Mouse (Mus musculus) forebrain, embryonic 11.5 days (tissue): ENCODE results near the gene Mob3a. TPM values are rescaled to one million over a fixed set of nuclear protein-coding genes. Genes with fewer than 3 reads are reported as not detected.

Experiments used
- ATAC-seq: fragments of 200-750 bp; cut with Nextera tagmentation; replicated peaks from 2 replicates; pipeline ENCODE4 v1.8.0; 2017; ENCODE audit warnings: moderate TSS enrichment; ENCODE audit not compliant: low FRiP score
- DNase-seq: peaks from one replicate; pipeline ENCODE4 v3.0.0-alpha.2; 2017; ENCODE audit warnings: low spot score
- H3K27ac ChIP-seq: fragments of 300-500 bp; sonication (generic); 2 replicates; pipeline ENCODE4 v1.5.1; 2014; ENCODE audit warnings: low read depth, low read length
- H3K27me3 ChIP-seq: fragments of 300-500 bp; sonication (generic); 2 replicates; pipeline ENCODE4 v1.6.1; 2014; ENCODE audit warnings: mild to moderate bottlenecking, low read length, mixed read lengths; ENCODE audit not compliant: control insufficient read depth, insufficient read depth
- H3K36me3 ChIP-seq: fragments of 300-500 bp; sonication (generic); 2 replicates; pipeline ENCODE4 v1.6.1; 2014; ENCODE audit warnings: mild to moderate bottlenecking, low read length, moderate library complexity, mixed read lengths; ENCODE audit not compliant: control insufficient read depth, insufficient read depth
- H3K4me1 ChIP-seq: fragments of 300-500 bp; sonication (generic); replicated peaks from 2 replicates; pipeline ENCODE4 v1.6.1; 2014; ENCODE audit warnings: low read length, mixed read lengths; ENCODE audit not compliant: control insufficient read depth, insufficient read depth
- H3K4me2 ChIP-seq: fragments of 300-500 bp; sonication (generic); 2 replicates; pipeline ENCODE4 v1.6.1; 2014; ENCODE audit warnings: low read depth, mild to moderate bottlenecking, low read length, moderate library complexity, mixed read lengths; ENCODE audit not compliant: severe bottlenecking
- H3K4me3 ChIP-seq: fragments of 300-500 bp; sonication (generic); 2 replicates; pipeline ENCODE4 v1.5.1; 2014; ENCODE audit warnings: low read depth, low read length
- H3K9ac ChIP-seq: fragments of 300-500 bp; sonication (generic); 2 replicates; pipeline ENCODE4 v1.6.1; 2014; ENCODE audit warnings: low read length
- H3K9me3 ChIP-seq: fragments of 300-500 bp; sonication (generic); 2 replicates; pipeline ENCODE4 v1.6.1; 2016; ENCODE audit warnings: low read length, mixed read lengths; ENCODE audit not compliant: control insufficient read depth
- WGBS: fragments of 180-500 bp; shearing (Covaris S2); extraction: QIAGEN DNeasy Blood & Tissue Kit; methylation state at CpG from one replicate; pipeline ENCODE4 v1.1.7; 2014; 5-methylcytosine and 5-hydroxymethylcytosine counted together
- polyA plus RNA-seq: library from polyadenylated mRNA; unstranded; fragments of >200 nt; fragmentation: Nextera tagmentation; extraction: Ambion mirVana; gene quantifications from 2 replicates; pipeline ENCODE4 v1.2.1, GENCODE M21; 2014

Gene Mob3a
- 57.9 and 61.1 TPM in 2 replicates for polyA plus RNA-seq

DNA sequence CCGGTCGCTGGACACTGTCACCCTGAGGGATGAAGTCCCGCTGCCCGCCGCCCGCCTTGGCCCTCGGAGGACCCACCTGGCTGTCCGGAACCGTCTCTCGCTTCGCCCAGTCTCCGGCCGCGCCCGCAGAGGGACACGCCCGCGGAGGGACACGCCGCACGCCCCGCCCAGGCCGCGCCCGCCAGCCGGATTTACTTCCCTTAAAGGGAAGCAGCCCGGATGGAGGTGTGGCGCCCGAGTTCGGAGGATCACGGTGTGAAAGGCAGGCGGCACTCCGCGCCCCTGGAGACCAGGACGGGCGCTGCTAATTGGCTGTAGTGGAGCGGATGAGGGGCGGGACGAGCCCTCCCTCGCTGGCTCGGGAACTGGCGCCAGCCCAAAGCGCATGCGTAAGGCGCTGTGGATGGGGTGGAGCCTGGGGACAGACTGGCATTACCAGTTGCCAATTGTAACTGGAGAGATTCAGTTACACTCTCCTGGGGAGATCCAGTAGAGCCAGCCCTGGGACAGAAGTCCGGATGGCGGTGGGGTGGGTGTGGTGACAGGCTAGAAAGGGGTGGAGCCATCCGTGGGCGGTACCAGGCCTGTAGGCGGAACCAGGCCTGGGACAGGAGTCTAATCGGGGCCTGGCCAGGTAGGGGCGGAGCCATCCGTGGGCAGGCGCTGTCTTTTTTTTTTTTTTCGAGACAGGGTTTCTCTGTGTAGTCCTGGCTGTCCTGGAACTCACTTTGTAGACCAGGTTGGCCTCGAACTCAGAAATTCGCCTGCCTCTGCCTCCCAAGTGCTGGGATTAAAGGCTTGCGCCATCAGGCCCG is at the start of gene Mob3a, which contains the start of gene Izumo4:
TSS of gene Mob3a (minus strand) at position 257 of the 815 bp plus-strand sequence.
TSS of gene Izumo4 (plus strand) at position 464 of the 815 bp plus-strand sequence.
- peak within 1 kb of the TSS; percentile 36 for H3K4me3 ChIP-seq
- DNase-seq (peak; percentile 99), ATAC-seq (peak; percentile 97)
- no peaks in the 10 kb centered on the region for H3K27me3 ChIP-seq
- WGBS = under 1% methylated on average over 59 of the region's 59 CpGs
- peaks cover 9% of the 10 kb centered on the region for H3K4me1 ChIP-seq
- H3K27ac ChIP-seq = peak within 1 kb of the TSS; percentile 18
- peak within 1 kb of the TSS; percentile 43 for H3K9ac ChIP-seq
- no peaks in the 10 kb centered on the region for H3K9me3 ChIP-seq
- H3K4me2 ChIP-seq = peak within 1 kb of the TSS; percentile 71
- peaks cover 2% of the 10 kb centered on the region for H3K36me3 ChIP-seq

- no peak for ATAC-seq
- Histone ChIP-seq H3K27ac (no peak overlapping the region), H3K4me3 (peak overlapping the region; percentile 3; the same call in 1 of the 2 replicates), H3K36me3 (no peaks in the 10 kb centered on the region), H3K9ac (peak overlapping the region; percentile 23; the same call in 1 of the 2 replicates), H3K4me2 (peak overlapping the region; percentile 38; the same call in 1 of the 2 replicates), H3K27me3 (no peaks in the 10 kb centered on the region), H3K9me3 (no peaks in the 10 kb centered on the region), H3K4me1 (peaks cover 7% of the 10 kb centered on the region)
- 13% methylated on average over 16 of the region's 16 CpGs for WGBS
- DNase-seq = no peak
Measured at GRCm38 (mm10) chr10:80751188-80751832, 49.5 kb upstream of the Mob3a start.

DNA sequence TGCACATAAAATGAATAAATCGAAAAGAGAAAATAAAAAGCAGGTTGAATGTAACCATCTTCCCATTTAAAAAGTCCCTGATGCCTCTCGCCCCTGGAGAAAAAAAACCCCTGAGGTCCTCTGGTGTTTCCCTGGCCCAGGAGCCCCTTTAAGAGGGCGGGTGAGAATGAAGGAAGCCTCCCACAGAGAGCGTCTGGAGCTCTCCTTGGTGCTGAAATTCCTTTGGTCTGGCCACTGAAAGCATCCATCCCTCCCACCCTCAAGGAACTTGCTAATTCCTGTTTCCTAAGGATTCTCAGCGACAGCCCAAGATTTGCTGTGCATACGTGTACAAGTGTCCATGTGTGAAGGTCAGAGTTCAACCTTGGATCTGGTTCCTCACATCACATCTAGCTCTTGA is 46.8 kb upstream of the Mob3a start:
- H3K4me3 ChIP-seq = no peak overlapping the region
- H3K4me1 ChIP-seq = peaks cover 3% of the 10 kb centered on the region; the same call in 1 of the 2 replicates
- ATAC-seq = no peak
- no peak overlapping the region for H3K27ac ChIP-seq
- DNase-seq = peak; percentile 80
- H3K9me3 ChIP-seq = no peaks in the 10 kb centered on the region
- H3K36me3 ChIP-seq = no peaks in the 10 kb centered on the region
- no peak overlapping the region for H3K4me2 ChIP-seq
- no peak overlapping the region for H3K9ac ChIP-seq
- H3K27me3 ChIP-seq = no peaks in the 10 kb centered on the region
- WGBS = 16% methylated on average over 6 of the region's 6 CpGs

- H3K27me3 ChIP-seq = no peaks in the 10 kb centered on the region
- no peak overlapping the region for H3K4me2 ChIP-seq
- H3K27ac ChIP-seq = no peak overlapping the region
- peaks cover 6% of the 10 kb centered on the region for H3K4me1 ChIP-seq
- H3K4me3 ChIP-seq = no peak overlapping the region
- no peak overlapping the region for H3K9ac ChIP-seq
- ATAC-seq (no peak), DNase-seq (peak; percentile 87)
- 25% methylated on average over 3 of the region's 3 CpGs for WGBS
- no peaks in the 10 kb centered on the region for H3K36me3 ChIP-seq
- H3K9me3 ChIP-seq = no peaks in the 10 kb centered on the region
Measured at GRCm38 (mm10) chr10:80747410-80747809, 45.6 kb upstream of the Mob3a start.

GRCm38 (mm10) chr10:80744262-80744661 is 42.5 kb upstream of the Mob3a start:
- Histone ChIP-seq H3K36me3 (no peaks in the 10 kb centered on the region), H3K9me3 (no peaks in the 10 kb centered on the region), H3K4me1 (peaks cover 14% of the 10 kb centered on the region), H3K27ac (no peak overlapping the region), H3K27me3 (no peaks in the 10 kb centered on the region), H3K4me2 (no peak overlapping the region), H3K4me3 (no peak overlapping the region), H3K9ac (no peak overlapping the region)
- ATAC-seq = no peak
- 42% methylated on average over 5 of the region's 5 CpGs for WGBS
- DNase-seq = no peak

- Histone ChIP-seq H3K9me3 (no peaks in the 10 kb centered on the region), H3K9ac (peak within 1 kb of the TSS; percentile 95), H3K27ac (0 out of 2 replicates have a peak within 1 kb of the TSS, but pooled peaks have one; percentile 18), H3K4me2 (peak within 1 kb of the TSS; percentile 86), H3K36me3 (no peaks in the 10 kb centered on the region; the same call in 1 of the 2 replicates), H3K4me3 (peak within 1 kb of the TSS; percentile 99), H3K4me1 (peaks cover 14% of the 10 kb centered on the region), H3K27me3 (no peaks in the 10 kb centered on the region)
- 3% methylated on average over 25 of the region's 25 CpGs for WGBS
- DNase-seq (peak; percentile 96), ATAC-seq (peak; percentile 99)
Measured at GRCm38 (mm10) chr10:80742180-80742978, 40.6 kb upstream of the Mob3a start, which contains the start of gene Ap3d1. Ap3d1 (minus strand) TSS chr10:80742264.

DNA sequence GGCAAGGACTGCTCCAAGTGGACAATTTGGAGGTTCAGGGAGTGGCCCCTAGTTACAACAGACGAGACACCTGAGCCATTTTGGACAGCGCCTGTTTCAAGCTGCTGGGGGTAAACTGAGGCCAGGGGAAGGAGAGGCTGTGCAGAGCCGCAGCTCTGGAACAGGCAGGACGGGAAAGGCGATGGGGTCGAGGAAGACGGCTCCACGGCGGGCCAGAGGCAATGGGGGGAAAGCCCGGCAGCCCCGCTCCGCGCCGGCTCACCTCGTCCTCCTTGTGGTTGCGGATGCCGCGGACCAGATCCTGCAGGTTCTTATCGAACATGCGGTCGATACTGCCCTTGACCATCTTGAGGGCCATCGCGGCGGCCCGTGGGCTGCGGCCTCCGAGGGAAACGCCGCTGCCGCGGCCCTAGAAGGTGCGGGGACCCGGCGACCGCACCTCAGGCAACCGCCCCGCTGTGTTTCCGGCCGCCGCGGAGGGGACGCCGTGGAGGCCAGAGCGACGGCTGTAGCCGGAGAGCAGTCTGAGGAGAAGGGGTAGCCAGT is 39.9 kb upstream of the Mob3a start:
- Histone ChIP-seq H3K4me1 (peaks cover 14% of the 10 kb centered on the region), H3K27ac (no peak overlapping the region), H3K27me3 (no peaks in the 10 kb centered on the region), H3K9me3 (no peaks in the 10 kb centered on the region), H3K4me3 (peak overlapping the region; percentile 99), H3K36me3 (no peaks in the 10 kb centered on the region; the same call in 1 of the 2 replicates), H3K9ac (peak overlapping the region; percentile 95), H3K4me2 (peak overlapping the region; percentile 86)
- no peak; the same call in none of the 2 replicates for ATAC-seq
- under 1% methylated on average over 46 of the region's 46 CpGs for WGBS
- no peak for DNase-seq

- Histone ChIP-seq H3K4me3 (peak overlapping the region; percentile 99), H3K4me1 (peaks cover 14% of the 10 kb centered on the region), H3K27me3 (no peaks in the 10 kb centered on the region), H3K27ac (no peak overlapping the region), H3K36me3 (no peaks in the 10 kb centered on the region; the same call in 1 of the 2 replicates), H3K9me3 (no peaks in the 10 kb centered on the region), H3K4me2 (peak overlapping the region; percentile 86), H3K9ac (peak overlapping the region; percentile 95)
- WGBS = 40% methylated on average over 5 of the region's 5 CpGs
- ATAC-seq (no peak), DNase-seq (no peak)
Measured at GRCm38 (mm10) chr10:80741146-80741545, 39.4 kb upstream of the Mob3a start.
